Mouse (Mus musculus): Measurements from ENCODE around the gene Ywhag. TPM values are rescaled to one million over a fixed set of nuclear protein-coding genes. Genes with fewer than 3 reads are reported as not detected.

Ywhag gene
- 463 and 554 TPM in 2 replicates for polyA plus RNA-seq (2021; fragmentation: Nextera tagmentation)
- long read RNA-seq, experiment 1, transcript Ywhag-201 (2 exons, 3,520 nt), result major isoform, 34 of 324 reads
- long read RNA-seq, experiment 1, partial matches to known transcripts, result 289 of 324 reads
- long read RNA-seq, experiment 1, other reads (novel, unspliced or antisense), result 1 of 324 reads
- long read RNA-seq, experiment 2, transcript Ywhag-201 (2 exons, 3,520 nt), result major isoform, 543 of 868 reads
- long read RNA-seq, experiment 2, partial matches to known transcripts, result 0 of 868 reads
- long read RNA-seq, experiment 2, other reads (novel, unspliced or antisense), result 325 of 868 reads

DNA sequence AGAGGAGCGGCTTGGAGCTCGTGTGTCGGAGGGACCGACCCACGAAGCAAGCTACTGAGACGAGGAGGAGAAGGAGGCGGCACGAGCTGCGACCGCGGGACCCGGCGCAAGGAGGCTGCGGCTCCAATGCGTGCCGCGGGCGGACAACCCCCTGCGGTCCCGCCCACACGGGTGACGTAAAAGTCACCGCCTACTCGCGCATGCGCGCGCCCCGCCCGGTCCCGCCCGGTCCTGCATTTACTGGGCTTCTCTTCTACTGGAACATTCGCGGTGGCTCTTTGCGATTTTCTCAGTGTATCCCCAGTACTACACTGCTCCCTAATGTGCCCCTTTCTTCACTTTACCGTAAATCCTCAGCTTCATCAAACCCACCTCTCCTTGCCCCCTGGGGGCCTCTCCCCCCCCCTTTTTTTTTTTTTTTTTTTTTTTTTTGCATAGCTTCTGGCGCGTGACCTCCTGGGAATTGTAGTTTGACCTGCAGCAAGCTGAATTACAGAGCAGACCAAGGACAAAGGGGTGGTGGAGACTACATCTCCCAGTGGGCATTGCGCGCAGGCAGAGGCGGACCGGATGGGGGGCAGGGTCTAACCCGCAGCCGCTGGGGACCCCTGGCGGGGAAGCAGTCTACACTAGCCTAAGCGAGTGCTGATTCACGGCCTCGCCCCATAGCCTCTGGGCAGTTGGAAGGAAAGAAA lies at the start of gene Ywhag:
Gene Ywhag (minus strand): TSS at position 136 of the 695 bp plus-strand sequence.

GRCm38 (mm10) chr5:135979904-135980303 lies 45.5 kb upstream of the Ywhag start, which contains the start of gene Zp3:
TSS of gene Zp3 (plus strand) at chr5:135980099.

GRCm38 (mm10) chr5:135974365-135974764 lies 39.9 kb upstream of the Ywhag start, which contains the start of gene Ssc4d:
TSS of gene Ssc4d (minus strand) at chr5:135974531.

GRCm38 (mm10) chr5:135887675-135888102 lies 46.7 kb downstream of the Ywhag start, which contains the start of gene Hspb1:
TSS of gene Hspb1 (plus strand) at chr5:135887919.

Other genes starting within 250 kb of the Ywhag start
- gene Tmem120a, start 190.2 kb downstream of the Ywhag start, polyA plus RNA-seq (2021; fragmentation: Nextera tagmentation), result 33.8 and 35.6 TPM in 2 replicates
- gene Styxl1, start 156.2 kb downstream of the Ywhag start, polyA plus RNA-seq (2021; fragmentation: Nextera tagmentation), result 0.55 and 0.89 TPM in 2 replicates
- gene Mdh2, start 156.1 kb downstream of the Ywhag start, polyA plus RNA-seq (2021; fragmentation: Nextera tagmentation), result 906 and 921 TPM in 2 replicates
- gene Srrm3, start 127.7 kb downstream of the Ywhag start, polyA plus RNA-seq (2021; fragmentation: Nextera tagmentation), result 16.5 and 16.8 TPM in 2 replicates
- 28.3 and 33.6 TPM in 2 replicates for gene Hspb1, start 46.7 kb downstream of the Ywhag start, polyA plus RNA-seq (2021; fragmentation: Nextera tagmentation)
- 0.93 and 0.94 TPM in 2 replicates for gene Ssc4d, start 39.9 kb upstream of the Ywhag start, polyA plus RNA-seq (2021; fragmentation: Nextera tagmentation)
- 0.18 and 0.56 TPM in 2 replicates for gene Zp3, start 45.5 kb upstream of the Ywhag start, polyA plus RNA-seq (2021; fragmentation: Nextera tagmentation)
- gene Dtx2, start 60.2 kb upstream of the Ywhag start, polyA plus RNA-seq (2021; fragmentation: Nextera tagmentation), result 7.4 and 7.7 TPM in 2 replicates
- gene Upk3b, start 103.9 kb upstream of the Ywhag start, polyA plus RNA-seq (2021; fragmentation: Nextera tagmentation), result not detected in 2 replicates
- gene Upk3bl, start 119.9 kb upstream of the Ywhag start, polyA plus RNA-seq (2021; fragmentation: Nextera tagmentation), result 0.53 and 0.93 TPM in 2 replicates
- gene Rasa4, start 149.3 kb upstream of the Ywhag start, polyA plus RNA-seq (2021; fragmentation: Nextera tagmentation), result 1.7 and 2.0 TPM in 2 replicates
- 153 and 176 TPM in 2 replicates for gene Polr2j, start 182.0 kb upstream of the Ywhag start, polyA plus RNA-seq (2021; fragmentation: Nextera tagmentation)
- 5.6 and 6.3 TPM in 2 replicates for gene Lrwd1, start 201.5 kb upstream of the Ywhag start, polyA plus RNA-seq (2021; fragmentation: Nextera tagmentation)
- gene Alkbh4, start 201.5 kb upstream of the Ywhag start, polyA plus RNA-seq (2021; fragmentation: Nextera tagmentation), result 10.3 and 10.5 TPM in 2 replicates
- 79.5 and 83.7 TPM in 2 replicates for gene Orai2, start 236.1 kb upstream of the Ywhag start, polyA plus RNA-seq (2021; fragmentation: Nextera tagmentation)